8 mouse cellular contexts compared by ENCODE assay signal in genomic region chr7:19693421-19693820, GRCm38 (mm10). TPM values are rescaled to one million over a fixed set of nuclear protein-coding genes. Genes with fewer than 3 reads are reported as not detected.
DNase-seq lines count a peak whose midpoint lies in the region.
"Had no signal": no experiment of that assay in that cellular context is flagged by ENCODE, and none has a peak within 500 bp of the region (broad histone marks: within the 10 kb centered on the region; RNA-seq: fewer than 3 reads in every experiment).

No protein-coding gene starts in this region.

- peaks cover 4% of the 10 kb centered on the region; the same call in 1 of the 2 replicates for H3K36me3 ChIP-seq in macrophage (ENCODE audit: inconsistent target)

- H3K27ac ChIP-seq in macrophage = peak overlapping the region; percentile 55

- intact Hi-C loops in gastrocnemius, postnatal 36 days (cut with DNase I) = no loop called here

- no peak overlapping the region for H3K4me3 ChIP-seq in macrophage (ENCODE audit: inconsistent target)

- DNase-seq in layer of hippocampus, adult 11-12 months (ENCODE audit: low spot score) = peak; percentile 71
- DNase-seq in layer of hippocampus, postnatal 25 days (ENCODE audit: extremely low spot score in 1 of 2, low spot score in 1 of 2) = no peak
- peak; percentile 69 for DNase-seq in adrenal gland, postnatal 25 days
- DNase-seq in gastrocnemius, postnatal 36 days = peak; percentile 37 to 38
- DNase-seq in kidney, postnatal 36 days = peak; percentile 56 to 64
- DNase-seq in thymus, postnatal 10 days (ENCODE audit: low spot score in 2 of 2) = no peak

- H3K79me2 ChIP-seq in macrophage (ENCODE audit: inconsistent target) = peaks cover 25% of the 10 kb centered on the region; the same call in 1 of the 2 replicates

- WGBS in macrophage (ENCODE audit: missing documents) = 18% methylated on average over 9 of the region's 10 CpGs

RNA-seq across cellular contexts. Expression of gene Apoc1, which starts 1.0 kb away (rescaled TPM):
- 1 to 10 TPM; 4.8 to 7.5 TPM for total RNA-seq in layer of hippocampus, postnatal 25 days (2021)
- total RNA-seq in adrenal gland, postnatal 25 days (2021) = 1,269 and 1,513 TPM in 2 replicates
- 1 to 10 TPM in 1 of 2 experiments, under 1 TPM in 1; 0.94 to 1.4 TPM for total RNA-seq in gastrocnemius, postnatal 36 days (2021)
- total RNA-seq in macrophage (2018; cell fraction: chromatin; rRNA removed) = 1 to 10 TPM in 1 of 26 experiments, not detected in 25; 2.8 TPM
- 1 to 10 TPM in 25 of 26 experiments, under 1 TPM in 1; 0.93 to 9.2 (median 2.6) TPM for total RNA-seq in macrophage (2018; cell fraction: cytosol; rRNA removed)
- 1 to 10 TPM in 8 of 26 experiments, not detected in 18; 1.8 to 6.1 (median 2.3) TPM for total RNA-seq in macrophage (2018; cell fraction: nucleus; rRNA removed)
- polyA plus RNA-seq in macrophage (2018) = 4.3 to 4.7 TPM (median 4.4 TPM) in 3 replicates

RNA-seq across cellular contexts. Expression of gene Apoe, which starts 5.6 kb away (rescaled TPM):
- total RNA-seq in layer of hippocampus, postnatal 25 days (2021) = 1,000 to 10,000 TPM; 2,615 to 2,768 TPM
- 714 and 971 TPM in 2 replicates for total RNA-seq in adrenal gland, postnatal 25 days (2021)
- total RNA-seq in gastrocnemius, postnatal 36 days (2021) = 10 to 100 TPM; 49.0 to 51.4 TPM
- total RNA-seq in macrophage (2018; cell fraction: chromatin; rRNA removed) = 100 to 1,000 TPM in 24 of 26 experiments, 10 to 100 TPM in 2; 88.7 to 552 (median 167) TPM
- over 10,000 TPM in 1 of 26 experiments, 1,000 to 10,000 TPM in 25; 2,271 to 10,488 (median 5,747) TPM for total RNA-seq in macrophage (2018; cell fraction: cytosol; rRNA removed)
- total RNA-seq in macrophage (2018; cell fraction: nucleus; rRNA removed) = 1,000 to 10,000 TPM in 25 of 26 experiments, 100 to 1,000 TPM in 1; 950 to 5,502 (median 3,280) TPM
- polyA plus RNA-seq in macrophage (2018) = 11,661 to 20,761 TPM (median 14,221 TPM) in 3 replicates

RNA-seq across cellular contexts. Expression of gene Apoc4, which starts 12.1 kb away (rescaled TPM):
- total RNA-seq in layer of hippocampus, postnatal 25 days (2021) = not detected
- total RNA-seq in adrenal gland, postnatal 25 days (2021) = 86.9 and 90.9 TPM in 2 replicates
- total RNA-seq in gastrocnemius, postnatal 36 days (2021) = under 1 TPM in 1 of 2 experiments, not detected in 1; 0.43 TPM
- under 1 TPM in 1 of 26 experiments, not detected in 25; 0.33 TPM for total RNA-seq in macrophage (2018; cell fraction: chromatin; rRNA removed)
- 1 to 10 TPM in 1 of 26 experiments, under 1 TPM in 19, not detected in 6; 0.27 to 1.0 (median 0.52) TPM for total RNA-seq in macrophage (2018; cell fraction: cytosol; rRNA removed)
- total RNA-seq in macrophage (2018; cell fraction: nucleus; rRNA removed) = not detected
- polyA plus RNA-seq in macrophage (2018) = 1.1 TPM in 1 of 3 replicates, not detected in the others
- polyA plus RNA-seq: intestine, embryonic 14.5 days had no signal

RNA-seq across cellular contexts. Expression of gene Gm44805, which starts 12.2 kb away (rescaled TPM):
- not detected for total RNA-seq in layer of hippocampus, postnatal 25 days (2021)
- total RNA-seq in adrenal gland, postnatal 25 days (2021) = 1.0 and 3.9 TPM in 2 replicates
- total RNA-seq in gastrocnemius, postnatal 36 days (2021) = not detected
- 1 to 10 TPM in 1 of 26 experiments, not detected in 25; 2.2 TPM for total RNA-seq in macrophage (2018; cell fraction: chromatin; rRNA removed)
- total RNA-seq in macrophage (2018; cell fraction: cytosol; rRNA removed) = 1 to 10 TPM in 1 of 26 experiments, under 1 TPM in 1, not detected in 24; 0.49 to 1.2 TPM
- total RNA-seq in macrophage (2018; cell fraction: nucleus; rRNA removed) = not detected
- not detected in 3 replicates for polyA plus RNA-seq in macrophage (2018)
- polyA plus RNA-seq: intestine, embryonic 14.5 days had no signal

RNA-seq across cellular contexts. Expression of gene Apoc2, which starts 15.7 kb away (rescaled TPM):
- not detected for total RNA-seq in layer of hippocampus, postnatal 25 days (2021)
- 3.1 TPM in 1 of 2 replicates, not detected in the other for total RNA-seq in adrenal gland, postnatal 25 days (2021)
- under 1 TPM in 1 of 2 experiments, not detected in 1; 0.99 TPM for total RNA-seq in gastrocnemius, postnatal 36 days (2021)
- 1 to 10 TPM in 11 of 26 experiments, not detected in 15; 1.3 to 3.4 (median 2.2) TPM for total RNA-seq in macrophage (2018; cell fraction: chromatin; rRNA removed)
- total RNA-seq in macrophage (2018; cell fraction: cytosol; rRNA removed) = 10 to 100 TPM; 21.6 to 44.6 (median 31.8) TPM
- total RNA-seq in macrophage (2018; cell fraction: nucleus; rRNA removed) = 10 to 100 TPM in 4 of 26 experiments, 1 to 10 TPM in 22; 2.1 to 15.0 (median 5.5) TPM
- 31.8 to 82.7 TPM (median 33.3 TPM) in 3 replicates for polyA plus RNA-seq in macrophage (2018)

Comparison
In these comparisons a context has a peak if more than half of its experiments do, and no peak if none do; other contexts are left out.
1. DNase-seq: peak in layer of hippocampus, adult 11-12 months (single experiment), adrenal gland, postnatal 25 days (single experiment), gastrocnemius, postnatal 36 days (2 of 2) and kidney, postnatal 36 days (2 of 2); none in layer of hippocampus, postnatal 25 days (0 of 2) and thymus, postnatal 10 days (0 of 2).
2. RNA of gene Apoc1, which starts 1.0 kb away (total RNA-seq): 1,269 to 1,513 TPM in adrenal gland, postnatal 25 days; 4.8 to 7.5 TPM in layer of hippocampus, postnatal 25 days and 0.94 to 1.4 TPM in gastrocnemius, postnatal 36 days; every median in the first group is over 100 times any median in the second.
3. RNA of gene Apoe, which starts 5.6 kb away (total RNA-seq): 2,615 to 2,768 TPM in layer of hippocampus, postnatal 25 days and 714 to 971 TPM in adrenal gland, postnatal 25 days; 49.0 to 51.4 TPM in gastrocnemius, postnatal 36 days; every median in the first group is over 10 times any median in the second.
4. RNA of gene Apoc4, which starts 12.1 kb away (total RNA-seq): 86.9 to 90.9 TPM in adrenal gland, postnatal 25 days; 0.43 TPM in gastrocnemius, postnatal 36 days and not detected in layer of hippocampus, postnatal 25 days; every median in the first group is over 10 times any median in the second.